Mouse (Mus musculus) kidney, adult 2 months (tissue): Measurements from ENCODE around the gene Hsf5. TPM values are rescaled to one million over a fixed set of nuclear protein-coding genes. Genes with fewer than 3 reads are reported as not detected.

Source experiments
- DNase-seq: peaks from one replicate; pipeline ENCODE4 v3.0.0; 2021
- H3K27ac ChIP-seq: fragments of 200-500 bp; 2 replicates; pipeline ENCODE4 v1.5.1; 2012; ENCODE audit warnings: low read depth, low read length, control low read depth, inconsistent platforms; ENCODE audit not compliant: insufficient read depth
- H3K27me3 ChIP-seq: fragments of 200-500 bp; replicated peaks from 2 replicates; pipeline ENCODE4 v1.6.1; 2012; ENCODE audit warnings: mild to moderate bottlenecking, moderate library complexity, low read length, inconsistent platforms; ENCODE audit not compliant: control insufficient read depth, insufficient read depth
- H3K36me3 ChIP-seq: fragments of 200-500 bp; 2 replicates; pipeline ENCODE4 v1.6.1; 2012; ENCODE audit warnings: mild to moderate bottlenecking, moderate library complexity, low read length, inconsistent platforms; ENCODE audit not compliant: control insufficient read depth, insufficient read depth
- H3K4me1 ChIP-seq: fragments of 200-500 bp; 2 replicates; pipeline ENCODE4 v1.6.1; 2011; ENCODE audit warnings: low read length; ENCODE audit not compliant: control insufficient read depth, insufficient read depth
- H3K4me3 ChIP-seq: fragments of 200-500 bp; 2 replicates; pipeline ENCODE4 v1.5.1; 2011; ENCODE audit warnings: mild to moderate bottlenecking, low read depth, low read length, control low read depth; ENCODE audit not compliant: insufficient read depth
- CTCF ChIP-seq: fragments of 200-500 bp; conservative IDR thresholded peaks from 2 replicates; pipeline ENCODE4 v1.5.1; 2011; ENCODE audit warnings: low read depth, mild to moderate bottlenecking, control low read depth, low read length, moderate library complexity, mixed read lengths; ENCODE audit not compliant: insufficient read depth, insufficient read length
- POLR2A ChIP-seq: fragments of 200-500 bp; IDR thresholded peaks from one replicate; pipeline ENCODE4 v1.6.1; 2011; ENCODE audit warnings: low read depth, low read length, control low read depth
- WGBS: fragments of 180-500 bp; shearing (Covaris S2); methylation state at CpG from one replicate; pipeline ENCODE4 v1.1.7; 2018; 5-methylcytosine and 5-hydroxymethylcytosine counted together
- polyA plus RNA-seq: library from polyadenylated mRNA; depleted of rRNA; stranded (reverse); fragments of >200 nt; gene quantifications from 2 replicates; pipeline ENCODE4 v1.2.3, GENCODE M21; 2012

Hsf5 gene
- polyA plus RNA-seq, 1 experiment, result 0.05 TPM

GRCm38 (mm10) chr11:87654693-87655092, 37.7 kb downstream of the Hsf5 start:
- H3K36me3 ChIP-seq, result no peaks in the 10 kb centered on the region
- no peak overlapping the region for H3K4me3 ChIP-seq
- no peaks in the 10 kb centered on the region for H3K27me3 ChIP-seq
- WGBS, result 82% methylated on average over 5 of the region's 5 CpGs
- no peak for TF ChIP-seq CTCF
- no peak for TF ChIP-seq POLR2A
- H3K4me1 ChIP-seq, result no peaks in the 10 kb centered on the region
- H3K27ac ChIP-seq, result no peak overlapping the region
- DNase-seq, result no peak

GRCm38 (mm10) chr11:87659216-87659615, 42.3 kb downstream of the Hsf5 start:
- H3K36me3 ChIP-seq, result no peaks in the 10 kb centered on the region
- WGBS, result 71% methylated on average over 7 of the region's 7 CpGs
- no peak overlapping the region for H3K4me3 ChIP-seq
- no peaks in the 10 kb centered on the region for H3K27me3 ChIP-seq
- H3K27ac ChIP-seq, result no peak overlapping the region
- TF ChIP-seq POLR2A, result no peak
- TF ChIP-seq CTCF, result no peak
- no peaks in the 10 kb centered on the region for H3K4me1 ChIP-seq
- no peak for DNase-seq

DNA sequence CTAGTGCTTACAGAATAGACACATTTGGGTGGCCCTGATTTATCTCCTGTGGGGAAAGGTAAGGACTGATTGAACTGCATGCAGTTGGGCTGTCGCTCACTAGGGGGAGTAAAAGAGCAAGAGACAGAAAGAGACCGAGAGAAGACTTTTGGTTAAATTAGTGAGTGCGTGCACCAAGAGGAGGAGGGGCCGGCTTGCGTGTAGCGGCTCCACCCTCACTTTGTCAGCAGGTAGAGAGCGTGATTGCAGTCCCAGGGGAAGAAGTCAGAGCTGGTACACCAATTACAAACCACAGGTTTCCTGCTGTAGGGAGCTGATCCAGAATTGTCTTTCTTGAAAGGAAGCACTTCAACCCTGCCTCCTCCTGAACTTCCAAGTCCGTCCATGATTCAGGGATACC, 45.4 kb downstream of the Hsf5 start, which contains the start of gene Rnf43:
Gene Rnf43 (plus strand): TSS at position 316 of the 400 bp plus-strand sequence.
- WGBS, result 0% methylated on average over 8 of the region's 8 CpGs
- no peaks in the 10 kb centered on the region for H3K36me3 ChIP-seq
- TF ChIP-seq POLR2A, result no peak
- peak; percentile 74 for TF ChIP-seq CTCF
- no peaks in the 10 kb centered on the region for H3K27me3 ChIP-seq
- H3K4me3 ChIP-seq, result peak within 1 kb of the TSS; percentile 51
- DNase-seq, result peak; percentile 95
- H3K27ac ChIP-seq, result peak within 1 kb of the TSS; percentile 61; the same call in 1 of the 2 replicates
- H3K4me1 ChIP-seq, result no peaks in the 10 kb centered on the region

GRCm38 (mm10) chr11:87662822-87663221, 45.9 kb downstream of the Hsf5 start:
- H3K27me3 ChIP-seq, result no peaks in the 10 kb centered on the region
- no peaks in the 10 kb centered on the region for H3K4me1 ChIP-seq
- TF ChIP-seq POLR2A, result no peak
- TF ChIP-seq CTCF, result no peak
- WGBS, result 9% methylated on average over 14 of the region's 14 CpGs
- DNase-seq, result peak; percentile 17
- H3K36me3 ChIP-seq, result no peaks in the 10 kb centered on the region
- H3K4me3 ChIP-seq, result peak overlapping the region; percentile 51
- peak overlapping the region; percentile 61; the same call in 1 of the 2 replicates for H3K27ac ChIP-seq

GRCm38 (mm10) chr11:87663948-87664347, 47.0 kb downstream of the Hsf5 start:
- 38% methylated on average over 6 of the region's 6 CpGs for WGBS

DNA sequence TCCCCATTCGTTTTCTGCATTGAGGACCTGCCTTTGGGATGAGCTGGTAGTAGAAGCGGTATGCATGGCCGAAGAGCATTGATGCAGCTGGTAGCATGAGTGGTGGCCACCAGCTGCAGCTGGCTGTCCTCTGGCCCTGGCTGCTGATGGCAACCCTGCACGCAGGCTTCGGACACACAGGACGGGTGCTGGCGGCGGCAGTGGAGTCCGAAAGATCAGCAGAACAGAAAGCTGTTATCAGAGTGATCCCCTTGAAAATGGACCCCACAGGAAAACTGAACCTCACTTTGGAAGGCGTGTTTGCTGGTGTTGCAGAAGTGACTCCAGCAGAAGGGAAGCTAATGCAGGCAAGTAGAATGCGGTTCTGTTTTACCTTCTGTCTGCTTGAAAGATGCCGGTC, 47.6 kb downstream of the Hsf5 start:
- Histone ChIP-seq H3K27me3 (no peaks in the 10 kb centered on the region), H3K27ac (no peak overlapping the region; the same call in 1 of the 2 replicates), H3K4me3 (peak overlapping the region; percentile 50), H3K4me1 (no peaks in the 10 kb centered on the region; the same call in 1 of the 2 replicates), H3K36me3 (no peaks in the 10 kb centered on the region)
- no peak for TF ChIP-seq POLR2A
- no peak for TF ChIP-seq CTCF
- DNase-seq, result peak; percentile 20
- 67% methylated on average over 12 of the region's 12 CpGs for WGBS

More at GRCm38 (mm10) chr11:87663948-87664347, 47.0 kb downstream of the Hsf5 start:
- no peaks in the 10 kb centered on the region; the same call in 1 of the 2 replicates for H3K4me1 ChIP-seq
- H3K36me3 ChIP-seq, result no peaks in the 10 kb centered on the region
- TF ChIP-seq POLR2A, result no peak
- no peaks in the 10 kb centered on the region for H3K27me3 ChIP-seq
- DNase-seq, result no peak
- peak overlapping the region; percentile 50 for H3K4me3 ChIP-seq
- H3K27ac ChIP-seq, result no peak overlapping the region

- TF ChIP-seq POLR2A (no peak), CTCF (no peak)
- WGBS, result 46% methylated on average over 6 of the region's 6 CpGs
- Histone ChIP-seq H3K4me1 (no peaks in the 10 kb centered on the region; the same call in 1 of the 2 replicates), H3K27me3 (no peaks in the 10 kb centered on the region), H3K27ac (no peak overlapping the region), H3K36me3 (no peaks in the 10 kb centered on the region), H3K4me3 (peak overlapping the region; percentile 11)
- peak; percentile 43 for DNase-seq
Measured at GRCm38 (mm10) chr11:87665224-87665623, 48.3 kb downstream of the Hsf5 start.
